Mouse (Mus musculus) CH12.LX (cell line): ENCODE measurements at regions not wholly inside any gene's neighbourhood (a gene's known extent, or its start where the extent isn't known, plus 50 kb on each side); places are given as distances from the start of the nearest gene placed in this dataset.

ENCODE experiments used
- CTCF ChIP-seq, 2 experiments: IDR thresholded peaks in 1 of 2; conservative IDR thresholded peaks in 1 of 2; 2 replicates each; pipeline ENCODE4 v1.5.1; 2011 to 2012; ENCODE audit warnings: low read depth in 2 of 2, low read length in 2 of 2, improper control_type of control experiment in 1 of 2, inconsistent platforms in 1 of 2, mild to moderate bottlenecking in 1 of 2, moderate library complexity in 1 of 2
- EP300 ChIP-seq: IDR thresholded peaks from 2 replicates; pipeline ENCODE4 v1.6.1; 2011; ENCODE audit warnings: low read length, improper control_type of control experiment
- KAT2A ChIP-seq: IDR thresholded peaks from 2 replicates; pipeline ENCODE4 v1.6.1; 2012; ENCODE audit warnings: low read length, improper control_type of control experiment, inconsistent platforms; ENCODE audit not compliant: insufficient replicate concordance
- ZNF384 ChIP-seq: IDR thresholded peaks from 2 replicates; pipeline ENCODE4 v1.6.1; 2012; ENCODE audit warnings: low read depth, low read length, improper control_type of control experiment, inconsistent platforms

GRCm38 (mm10) chr11:57911698-57912283, 79.2 kb upstream of the Hand1 start:
- TF ChIP-seq ZNF384 (no peak), CTCF (conservative IDR thresholded peaks at IDR 0.05 in 1 of 2, IDR thresholded peaks at IDR 0.05 in 1 of 2; ENCODE audit: low read depth in 2 of 2, low read length in 2 of 2) (no peak), EP300 (no peak), KAT2A (no peak)
